Comparison of ENCODE assay signal across 8 mouse cellular contexts in genomic region chr9:97056541-97057338, GRCm38 (mm10). TPM values are rescaled to one million over a fixed set of nuclear protein-coding genes. Genes with fewer than 3 reads are reported as not detected.
DNase-seq lines count a peak whose midpoint lies in the region; ATAC-seq lines count a peak whose summit lies in the region.

No protein-coding gene starts in this region.

- peak overlapping the region; percentile 18 to 29 for H3K4me3 ChIP-seq in heart, embryonic 14.5 days (ENCODE audit: control insufficient read depth in 1 of 2, insufficient read depth in 1 of 2, low read depth in 1 of 2, low read length in 2 of 2)
- H3K4me3 ChIP-seq in midbrain, embryonic 11.5 days (ENCODE audit: low read depth, low read length) = no peak overlapping the region

- peaks cover 13 to 17% of the 10 kb centered on the region in 2 experiments for H3K4me1 ChIP-seq in heart, embryonic 14.5 days (ENCODE audit: control insufficient read depth in 2 of 2, insufficient read depth in 2 of 2, low read length in 2 of 2)
- peaks cover 7% of the 10 kb centered on the region for H3K4me1 ChIP-seq in midbrain, embryonic 11.5 days (ENCODE audit: control insufficient read depth, insufficient read depth, low read length)

- no peak for ATAC-seq in heart, embryonic 14.5 days (ENCODE audit: insufficient number of reproducible peaks, insufficient read depth, low FRiP score, low read depth)
- peak; percentile 60 for ATAC-seq in midbrain, embryonic 11.5 days (ENCODE audit: low FRiP score)

- H3K27me3 ChIP-seq in heart, embryonic 14.5 days (ENCODE audit: control insufficient read depth, insufficient read depth, low read length) = no peaks in the 10 kb centered on the region
- no peaks in the 10 kb centered on the region for H3K27me3 ChIP-seq in midbrain, embryonic 11.5 days (ENCODE audit: control insufficient read depth, insufficient read depth, low read length)

- 26% methylated on average over 18 of the region's 18 CpGs for WGBS in heart, embryonic 14.5 days
- 67% methylated on average over 18 of the region's 18 CpGs for WGBS in midbrain, embryonic 11.5 days

- H3K4me2 ChIP-seq in heart, embryonic 14.5 days (ENCODE audit: low read length) = peak overlapping the region; percentile 67
- no peak overlapping the region for H3K4me2 ChIP-seq in midbrain, embryonic 11.5 days

- peak; percentile 83 for DNase-seq in heart, adult 11 months
- DNase-seq in heart, adult 8-10 months (ENCODE audit: low spot score) = no peak
- peak; percentile 29 for DNase-seq in MN1 (ENCODE audit: low spot score)
- no peak for DNase-seq in midbrain, embryonic 11.5 days (ENCODE audit: low spot score, missing footprints)
- DNase-seq in layer of hippocampus, adult 9-10 months (ENCODE audit: low spot score) = no peak
- no peak for DNase-seq in spleen, postnatal 4 days (ENCODE audit: low spot score in 2 of 2)
- DNase-seq in frontal cortex, postnatal 10 days (ENCODE audit: low spot score in 2 of 2) = no peak

- no peaks in the 10 kb centered on the region for H3K36me3 ChIP-seq in heart, embryonic 14.5 days (ENCODE audit: control insufficient read depth, insufficient read depth, low read length)
- no peaks in the 10 kb centered on the region for H3K36me3 ChIP-seq in midbrain, embryonic 11.5 days (ENCODE audit: control insufficient read depth, insufficient read depth, low read length)

- peak overlapping the region; percentile 42 for H3K9ac ChIP-seq in heart, embryonic 14.5 days (ENCODE audit: low read length)
- no peak overlapping the region for H3K9ac ChIP-seq in midbrain, embryonic 11.5 days (ENCODE audit: low read length)

- H3K9me3 ChIP-seq in heart, embryonic 14.5 days (ENCODE audit: control insufficient read depth, low read length) = no peaks in the 10 kb centered on the region
- no peaks in the 10 kb centered on the region for H3K9me3 ChIP-seq in midbrain, embryonic 11.5 days (ENCODE audit: control insufficient read depth, low read length)

- no peak overlapping the region for H3K27ac ChIP-seq in heart, embryonic 14.5 days (replicated peaks in 1 of 2; ENCODE audit: control insufficient read depth in 1 of 2, insufficient read depth in 1 of 2, low read depth in 2 of 2, low read length in 2 of 2)
- H3K27ac ChIP-seq in midbrain, embryonic 11.5 days (ENCODE audit: low read depth, low read length) = peak overlapping the region; percentile 37

RNA-seq across cellular contexts. Expression of gene Spsb4, which starts 38.1 kb away (rescaled TPM):
- 1 to 10 TPM; 3.3 to 4.9 (median 4.3) TPM for total RNA-seq in heart, adult 8-10 months (2022)
- polyA plus RNA-seq in heart, embryonic 14.5 days (2014; fragmentation: Nextera tagmentation; extraction: Ambion mirVana) = 41.9 and 46.3 TPM in 2 replicates
- 107 and 115 TPM in 2 replicates for polyA plus RNA-seq in midbrain, embryonic 11.5 days (2014; fragmentation: Nextera tagmentation; extraction: Ambion mirVana)

RNA-seq across cellular contexts. Expression of gene Slc25a36, which starts 54.2 kb away (rescaled TPM):
- 10 to 100 TPM; 38.7 to 46.7 (median 40.4) TPM for total RNA-seq in heart, adult 8-10 months (2022)
- 74.8 and 78.2 TPM in 2 replicates for polyA plus RNA-seq in heart, embryonic 14.5 days (2014; fragmentation: Nextera tagmentation; extraction: Ambion mirVana)
- 81.4 and 87.4 TPM in 2 replicates for polyA plus RNA-seq in midbrain, embryonic 11.5 days (2014; fragmentation: Nextera tagmentation; extraction: Ambion mirVana)

Comparison
In these comparisons a context has a peak if more than half of its experiments do, and no peak if none do; other contexts are left out.
1. DNase-seq: peak in heart, adult 11 months (single experiment) and MN1 (single experiment); none in heart, adult 8-10 months (single experiment), midbrain, embryonic 11.5 days (single experiment), layer of hippocampus, adult 9-10 months (single experiment), spleen, postnatal 4 days (0 of 2) and frontal cortex, postnatal 10 days (0 of 2).